Mouse (Mus musculus) right cerebral cortex, postnatal 25 days (tissue): ENCODE measurements at regions not wholly inside any gene's neighbourhood (a gene's known extent, or its start where the extent isn't known, plus 50 kb on each side); places are given as distances from the start of the nearest gene placed in this dataset.

ENCODE experiments used
- DNase-seq: peaks from one replicate; pipeline ENCODE4 v3.0.0; 2022

- no peak for DNase-seq
Measured at GRCm38 (mm10) chr3:130883319-130883718, 153.1 kb upstream of the Rpl34 start.

DNA sequence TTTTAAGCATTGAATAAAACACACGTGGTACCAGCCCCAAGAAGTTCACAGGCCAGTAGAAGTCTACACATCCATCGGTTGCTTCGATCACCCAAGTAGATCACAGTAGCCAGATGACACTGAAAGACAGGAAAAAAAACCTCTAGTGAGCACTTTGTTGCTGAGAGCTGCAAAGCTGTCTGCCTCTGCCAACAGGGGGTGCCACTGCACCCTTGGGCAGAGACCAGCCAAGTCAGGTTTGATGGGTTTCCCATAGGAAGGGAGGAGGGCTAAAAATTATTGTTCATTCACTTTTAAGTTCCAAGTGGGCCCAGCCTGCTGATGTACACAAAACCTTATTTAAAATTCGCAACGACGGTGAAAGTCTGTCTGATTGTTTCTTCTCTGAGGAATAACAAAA, 150.3 kb upstream of the Rpl34 start:
- no peak for DNase-seq

DNA sequence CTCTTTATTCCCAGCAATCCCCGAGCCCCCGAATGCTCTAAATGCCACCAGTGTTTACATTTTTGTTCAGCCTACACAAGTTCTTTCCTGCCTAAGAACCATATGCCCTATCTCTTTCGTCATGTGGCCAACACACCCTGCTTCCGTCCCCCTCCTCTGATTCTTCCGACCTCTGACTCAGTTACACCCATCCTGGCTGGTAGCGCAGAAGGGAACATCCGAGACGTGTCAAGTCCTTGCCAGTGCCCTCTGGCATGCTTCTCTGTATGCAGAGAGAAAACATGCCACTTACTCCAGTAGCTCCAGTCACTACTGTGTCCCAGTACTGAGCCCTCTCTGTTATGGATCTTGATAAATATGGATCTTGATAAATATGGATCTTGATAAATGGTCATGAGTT, 149.3 kb upstream of the Rpl34 start:
- DNase-seq: no peak

GRCm38 (mm10) chr3:130878834-130879233, 148.6 kb upstream of the Rpl34 start:
- DNase-seq: no peak

DNA sequence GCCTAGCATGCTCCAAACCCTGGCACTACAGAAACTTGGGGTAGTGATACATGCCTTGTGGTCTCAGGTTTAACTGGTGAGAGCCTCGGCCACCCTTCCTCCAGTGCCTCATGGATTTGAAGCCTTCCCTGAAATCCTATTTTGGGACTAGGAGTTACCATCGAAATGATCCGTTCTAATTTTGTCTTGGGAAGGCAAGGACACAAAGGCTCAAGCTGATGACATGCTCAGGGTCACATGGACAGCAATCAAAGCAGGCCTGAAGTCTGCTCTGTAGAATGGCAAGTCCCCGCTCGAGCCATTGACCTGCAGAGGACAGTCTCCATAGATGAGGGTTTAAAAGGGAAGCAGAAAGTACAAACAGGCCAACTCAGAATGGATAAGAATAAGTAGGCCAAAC, 147.8 kb upstream of the Rpl34 start:
- no peak for DNase-seq

GRCm38 (mm10) chr3:130873745-130874144, 143.5 kb upstream of the Rpl34 start:
- no peak for DNase-seq

GRCm38 (mm10) chr3:130866952-130867632, 136.9 kb upstream of the Rpl34 start:
- no peak for DNase-seq

DNA sequence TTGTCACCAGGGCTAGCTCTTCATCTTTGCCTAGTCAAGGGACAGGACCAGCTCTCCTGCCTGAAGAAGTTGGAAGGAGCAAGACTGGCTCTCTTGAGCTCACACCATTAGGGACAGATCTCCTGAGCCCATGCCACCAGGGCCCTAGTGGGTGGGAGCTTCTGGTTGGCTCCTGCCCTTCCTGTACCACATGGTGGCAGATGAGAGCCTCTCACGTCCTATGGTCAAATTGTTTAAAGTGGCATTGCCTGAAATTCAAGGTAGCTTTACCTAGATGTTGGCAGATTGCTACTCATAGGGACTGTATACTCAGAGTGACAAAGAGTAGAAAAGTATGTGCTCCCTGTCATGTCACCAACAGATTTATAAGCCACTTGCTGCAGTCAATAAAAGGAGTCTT, 134.6 kb upstream of the Rpl34 start:
- DNase-seq: no peak

DNA sequence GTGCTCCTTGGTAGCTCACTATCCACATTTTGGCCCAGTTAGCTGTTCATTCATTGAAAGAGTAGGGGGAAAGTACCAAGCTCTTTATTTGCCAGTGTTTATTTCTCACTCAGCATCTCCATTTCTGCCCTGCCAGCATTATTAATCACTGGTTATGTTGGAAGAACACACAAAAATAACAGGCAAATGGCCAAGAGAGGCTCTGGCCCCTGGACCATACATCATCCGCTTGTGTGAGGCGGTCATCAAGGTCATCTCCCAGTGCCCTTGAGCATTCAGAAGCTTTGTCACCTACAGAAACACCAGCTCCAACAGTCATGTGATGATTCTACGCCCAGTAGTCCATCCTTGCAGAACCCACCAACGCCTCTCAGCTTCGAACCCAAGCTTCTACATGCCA, 133.2 kb upstream of the Rpl34 start:
- DNase-seq: no peak

DNA sequence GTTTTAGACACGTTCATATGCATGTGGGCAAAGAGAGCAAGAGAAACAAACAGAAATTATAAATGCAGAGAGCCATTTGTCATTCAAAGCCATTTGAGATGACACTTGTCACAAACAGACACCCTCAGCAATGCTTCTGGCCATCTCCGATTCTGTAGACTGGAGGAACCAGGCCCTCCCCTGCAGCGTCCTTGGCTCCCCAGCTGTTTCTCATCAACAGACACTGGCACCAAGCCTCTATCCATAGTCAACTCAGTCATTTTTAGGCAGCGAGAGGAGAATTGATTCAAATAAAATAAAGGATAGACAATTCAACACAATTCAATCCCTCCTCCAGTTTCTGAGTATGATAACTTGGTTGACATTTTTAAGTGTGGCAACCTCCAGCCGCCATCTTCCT, 130.1 kb upstream of the Rpl34 start:
- no peak for DNase-seq

DNA sequence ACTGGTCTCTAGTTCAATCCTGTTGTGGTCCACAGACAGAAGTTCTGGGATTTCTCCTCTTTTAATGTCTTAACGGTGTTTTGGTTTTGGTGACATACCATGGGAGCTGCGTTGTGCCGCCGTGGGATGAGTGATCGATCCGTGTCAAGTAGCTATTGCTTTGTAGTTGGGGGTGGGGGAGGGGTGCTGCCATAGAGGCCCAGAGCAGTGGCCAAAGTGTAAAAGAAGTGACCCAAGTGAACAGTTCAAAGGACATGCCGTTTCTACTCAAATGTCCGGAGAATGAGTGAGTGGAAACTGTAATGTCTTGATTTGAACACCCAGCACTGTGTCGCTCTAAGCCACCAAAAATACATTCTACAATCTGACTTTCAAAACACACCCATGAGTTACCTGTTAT, 123.7 kb upstream of the Rpl34 start:
- no peak for DNase-seq

DNA sequence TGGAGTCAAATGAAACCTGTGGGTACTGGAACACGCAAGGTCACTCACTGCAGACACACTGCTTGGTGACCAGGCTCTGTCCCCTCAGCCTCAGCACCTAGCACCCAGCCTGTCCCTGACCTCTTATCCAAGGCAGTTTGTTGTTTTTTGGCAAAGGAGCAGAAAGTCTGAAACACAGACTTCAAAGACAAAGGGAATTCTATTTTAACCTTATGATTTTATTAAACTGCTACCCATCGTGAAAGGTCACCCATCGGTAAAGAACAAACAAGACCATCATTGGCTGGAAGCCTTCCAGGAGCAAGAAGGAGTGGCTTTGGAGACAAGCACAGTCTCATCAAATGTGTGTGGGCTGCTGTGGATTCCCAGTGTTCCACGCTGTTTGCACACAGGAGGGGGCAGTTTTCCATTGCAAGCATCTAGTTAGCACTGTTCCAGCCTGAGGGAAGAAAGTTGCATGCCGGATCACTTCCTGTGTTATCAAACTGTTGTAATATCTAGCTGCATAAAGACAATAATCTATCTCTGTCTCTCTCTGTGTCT, 120.6 kb upstream of the Rpl34 start:
- DNase-seq: no peak

DNA sequence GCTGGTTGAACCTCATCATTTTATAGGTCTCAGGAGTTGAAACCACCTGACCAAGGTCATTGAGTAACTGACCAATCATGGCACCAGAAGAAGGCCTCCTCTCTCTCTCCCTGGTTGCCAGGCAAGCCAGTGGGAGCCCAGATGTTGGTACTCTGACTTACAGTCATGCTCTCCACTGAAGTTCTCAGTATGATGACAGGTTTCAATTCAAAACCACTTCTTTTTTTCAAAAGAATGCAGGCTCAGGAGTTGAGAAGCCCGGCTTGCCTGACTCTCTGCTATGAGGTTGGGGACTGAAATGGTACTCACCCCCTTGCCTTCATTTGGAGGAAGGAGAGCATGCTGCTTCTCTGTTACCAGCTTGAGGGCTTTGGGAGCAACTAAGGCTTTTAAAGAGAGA, 111.6 kb upstream of the Rpl34 start:
- no peak for DNase-seq

DNA sequence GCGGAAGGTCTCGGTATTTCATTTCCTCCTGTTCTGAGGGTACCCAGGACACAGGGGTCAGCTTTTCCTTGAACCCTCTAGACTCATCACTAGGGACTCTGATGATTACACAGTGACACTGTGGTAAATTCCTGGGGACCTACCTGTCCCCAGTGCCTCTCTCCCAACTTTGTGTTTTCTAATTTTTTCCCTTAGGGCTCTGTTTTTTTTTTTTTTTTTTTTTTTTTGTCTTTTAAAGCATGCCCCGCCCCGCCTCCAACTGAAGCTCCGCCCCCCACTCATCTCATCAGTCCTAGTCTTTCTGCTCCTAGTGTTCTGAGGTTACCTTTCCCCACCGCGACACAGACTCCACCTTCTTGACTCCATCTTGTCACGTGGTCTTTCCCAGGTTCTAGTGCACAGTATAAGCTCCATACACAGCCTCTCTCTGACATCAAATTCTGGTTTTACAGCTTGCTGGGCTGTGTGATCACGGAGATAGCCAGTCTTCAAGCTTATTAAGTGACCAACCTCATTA, 109.8 kb upstream of the Rpl34 start:
- no peak for DNase-seq

- DNase-seq: no peak
Measured at GRCm38 (mm10) chr3:130838626-130839422, 108.6 kb upstream of the Rpl34 start.

DNA sequence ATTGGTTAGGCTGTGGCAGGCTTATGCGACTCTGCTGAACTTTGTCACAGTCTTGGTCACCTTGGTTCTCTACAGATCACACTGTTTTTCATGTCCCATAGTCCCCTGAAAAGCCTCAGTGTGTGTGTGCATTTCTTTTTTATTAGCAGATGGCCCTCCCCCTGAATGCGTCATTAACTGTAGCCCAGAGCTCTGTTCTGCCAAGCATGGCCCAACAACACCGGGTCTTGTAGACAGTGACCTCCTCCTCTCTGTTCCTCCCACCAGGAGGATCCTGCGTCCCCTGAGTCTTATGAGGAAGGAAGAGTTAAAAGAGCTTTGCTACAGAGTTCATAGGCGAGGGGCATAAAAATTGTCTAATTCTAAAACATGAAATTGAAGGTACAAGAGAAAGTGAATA, 103.5 kb upstream of the Rpl34 start:
- no peak for DNase-seq

DNA sequence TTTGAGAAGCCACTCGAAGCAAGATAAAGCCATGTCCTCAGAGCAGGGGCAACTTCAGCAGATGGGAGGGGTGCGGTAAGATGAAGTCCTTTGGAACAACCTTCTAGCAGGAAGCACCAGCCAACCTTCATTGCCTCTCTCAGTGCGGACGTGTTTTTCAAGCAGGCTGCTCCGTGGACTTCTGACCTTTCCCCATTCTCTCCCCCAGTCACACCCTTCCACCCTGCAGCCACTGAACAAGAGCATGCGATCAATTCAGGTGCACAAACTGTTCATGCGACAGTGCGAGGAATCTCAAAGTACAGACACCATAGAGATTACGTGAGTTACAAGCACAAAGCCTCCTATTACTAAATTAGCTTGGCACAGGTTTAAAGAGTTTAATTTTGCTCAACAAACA, 102.9 kb upstream of the Rpl34 start:
- no peak for DNase-seq

DNA sequence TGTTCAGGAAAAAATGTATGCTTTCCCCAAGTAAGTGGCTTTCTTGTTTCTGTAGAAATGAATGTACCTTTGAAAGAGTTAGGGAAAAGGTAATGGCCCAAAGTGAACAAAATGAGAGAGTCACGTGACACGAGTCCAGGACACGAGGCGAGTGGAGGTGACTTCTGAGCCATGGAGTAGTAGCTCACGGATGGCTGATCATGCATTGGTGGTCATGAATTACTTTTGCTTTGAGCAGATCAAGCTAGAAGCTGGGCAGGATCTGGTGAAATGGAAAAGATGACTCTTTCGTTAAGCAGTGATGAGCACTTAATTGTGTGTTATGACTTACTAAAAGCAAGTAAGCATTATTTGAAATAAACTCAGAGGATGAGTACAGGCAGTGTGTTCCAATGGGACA, 101.6 kb upstream of the Rpl34 start:
- no peak for DNase-seq

DNA sequence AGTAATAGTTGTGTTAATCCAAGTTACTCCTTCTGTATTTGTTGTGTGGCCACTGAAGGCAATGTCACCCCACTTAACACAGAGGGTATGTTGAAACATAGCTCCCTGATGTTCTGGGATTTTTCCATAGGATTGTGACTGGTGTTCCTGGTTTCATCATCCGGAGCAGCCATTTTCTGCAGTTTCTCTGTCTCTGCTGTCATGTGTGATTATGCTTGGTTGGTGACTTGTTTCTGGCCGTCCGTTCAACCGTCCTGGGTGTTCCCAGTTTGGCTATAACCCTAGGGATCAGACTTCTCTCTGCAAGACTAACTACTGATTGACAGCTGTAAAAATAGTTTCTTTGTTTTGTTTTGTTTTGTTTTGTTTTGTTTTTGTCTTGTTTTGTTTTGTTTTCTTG, 98.1 kb upstream of the Rpl34 start:
- DNase-seq: no peak

GRCm38 (mm10) chr3:130827934-130828333, 97.7 kb upstream of the Rpl34 start:
- no peak for DNase-seq

- no peak for DNase-seq
Measured at GRCm38 (mm10) chr3:130827021-130827420, 96.8 kb upstream of the Rpl34 start.

GRCm38 (mm10) chr3:130819837-130820098, 89.6 kb upstream of the Rpl34 start:
- DNase-seq: no peak

DNA sequence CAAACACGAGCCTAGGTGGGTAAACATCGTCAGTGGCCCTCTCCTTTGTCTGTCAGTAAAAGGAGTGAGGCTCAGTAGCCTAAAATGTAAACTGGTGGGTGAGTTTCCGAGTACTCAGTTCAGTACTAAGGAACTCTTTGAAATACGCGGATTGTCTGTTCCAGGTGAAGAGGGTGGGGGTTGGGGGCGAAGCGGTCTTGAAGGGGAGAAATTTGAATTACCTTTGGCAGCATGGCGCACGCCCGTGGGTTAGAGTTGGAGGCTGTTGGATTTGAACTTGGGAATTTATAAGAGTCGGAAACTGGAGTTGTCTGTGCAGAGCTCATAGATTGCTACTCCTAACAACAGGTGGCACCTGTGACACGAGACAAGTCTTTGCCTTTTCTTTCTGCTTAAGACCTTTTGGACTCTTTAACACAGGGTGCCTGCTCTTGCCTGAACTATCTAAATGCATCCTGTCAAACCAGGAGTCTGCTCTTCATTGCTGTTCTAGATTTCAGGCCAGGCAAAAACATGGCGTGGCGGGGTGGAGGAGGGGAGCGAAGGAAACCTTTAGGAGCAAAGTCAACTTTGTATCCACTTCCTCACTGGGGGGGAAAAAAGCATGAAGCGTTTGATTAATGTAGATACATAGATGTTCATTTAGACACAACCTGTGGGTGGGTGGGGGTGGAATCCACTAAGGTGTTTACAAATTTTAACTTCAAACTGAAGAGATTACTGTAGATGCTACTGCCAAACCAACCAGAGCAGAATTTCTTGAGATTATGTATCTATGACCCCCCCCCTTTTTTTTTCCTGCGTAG, 89.0 kb upstream of the Rpl34 start:
- DNase-seq: no peak
